Mouse (Mus musculus) left cerebral cortex, postnatal 25 days (tissue): ENCODE measurements around the gene Mrnip. TPM values are rescaled to one million over a fixed set of nuclear protein-coding genes. Genes with fewer than 3 reads are reported as not detected.
A peak's percentile ranks its signal among the peaks of the same experiment; 100 is the strongest.

Source experiments
- DNase-seq, 2 experiments: peaks; one replicate each; pipeline ENCODE4 v3.0.0; 2022; ENCODE audit warnings: low spot score in 2 of 2, mixed read lengths in 1 of 2
- intact Hi-C: fragments of 180-260 bp; cut with DNase I; formaldehyde crosslinking; loops from one replicate; pipeline ENCODE4 v1.15.1; 2025
- total RNA-seq, 2 experiments: library from RNA; stranded (reverse); gene quantifications; 2 replicates each; pipeline ENCODE4 v1.2.3; 2021

Mrnip gene
- total RNA-seq, 2 experiments from 2014 or later = 13.4 to 14.1 TPM

GRCm38 (mm10) chr11:50198219-50198846, 24.1 kb downstream of the Mrnip start:
- intact Hi-C loops = no loop called here

GRCm38 (mm10) chr11:50198916-50199315, 24.7 kb downstream of the Mrnip start:
- no peak for DNase-seq
- intact Hi-C loops = no loop called here

More at GRCm38 (mm10) chr11:50198219-50198846, 24.1 kb downstream of the Mrnip start:
- DNase-seq = no peak

GRCm38 (mm10) chr11:50200613-50201012, 26.4 kb downstream of the Mrnip start:
- intact Hi-C loops = no loop called here
- DNase-seq = no peak

GRCm38 (mm10) chr11:50201590-50201989, 27.3 kb downstream of the Mrnip start:
- no peak for DNase-seq
- intact Hi-C loops = no loop called here

- DNase-seq = no peak
- intact Hi-C loops = no loop called here
These were observed 29.1 kb downstream of the Mrnip start for GRCm38 (mm10) chr11:50203302-50203827.

GRCm38 (mm10) chr11:50205434-50205833, 31.2 kb downstream of the Mrnip start:
- no peak for DNase-seq
- intact Hi-C loops = no loop called here

- intact Hi-C loops = no loop called here
- no peak for DNase-seq
These were observed 31.8 kb downstream of the Mrnip start for GRCm38 (mm10) chr11:50206037-50206436.

- intact Hi-C loops = no loop called here
- no peak for DNase-seq
These were observed 33.1 kb downstream of the Mrnip start for GRCm38 (mm10) chr11:50207344-50207743.

- DNase-seq = no peak
- intact Hi-C loops = no loop called here
These were observed 33.8 kb downstream of the Mrnip start for GRCm38 (mm10) chr11:50208039-50208438.

GRCm38 (mm10) chr11:50210101-50210504, 35.9 kb downstream of the Mrnip start:
- intact Hi-C loops = loop anchor here (2.0 kb wide), 1 partner anchor 15 kb away; no protein-coding TSS in a partner anchor

GRCm38 (mm10) chr11:50210505-50211151, 36.4 kb downstream of the Mrnip start, which contains the start of the genes Sqstm1 and Mgat4b:
Sqstm1 (minus strand) TSS chr11:50210827.
Mgat4b (plus strand) TSS chr11:50210890.
- DNase-seq = peak; percentile 84 to 87
- intact Hi-C loops = loop anchor here (2.0 kb wide), 1 partner anchor 14 kb away; no protein-coding TSS in a partner anchor

More at GRCm38 (mm10) chr11:50210101-50210504, 35.9 kb downstream of the Mrnip start:
- DNase-seq = peak; percentile 80 to 92

- intact Hi-C loops = loop anchor here (2.0 kb wide), 1 partner anchor 13 kb away; no protein-coding TSS in a partner anchor
- no peak for DNase-seq
These were observed 37.2 kb downstream of the Mrnip start for GRCm38 (mm10) chr11:50211322-50212059.

GRCm38 (mm10) chr11:50212060-50212739, 38.0 kb downstream of the Mrnip start:
- no peak for DNase-seq
- intact Hi-C loops = no loop called here

- DNase-seq = peak in 1 of 2 experiments; percentile 57
- intact Hi-C loops = no loop called here
These were observed 38.9 kb downstream of the Mrnip start for GRCm38 (mm10) chr11:50212848-50213758.

- DNase-seq = no peak
- intact Hi-C loops = no loop called here
These were observed 40.4 kb downstream of the Mrnip start for GRCm38 (mm10) chr11:50214631-50215030.

- intact Hi-C loops = no loop called here
- no peak for DNase-seq
These were observed 41.4 kb downstream of the Mrnip start for GRCm38 (mm10) chr11:50215633-50216032.

- intact Hi-C loops = no loop called here
- DNase-seq = no peak
These were observed 42.6 kb downstream of the Mrnip start for GRCm38 (mm10) chr11:50216724-50217366.

- intact Hi-C loops = no loop called here
- no peak for DNase-seq
These were observed 43.6 kb downstream of the Mrnip start for GRCm38 (mm10) chr11:50217811-50218210.
